Mouse (Mus musculus): ENCODE measurements at regions not wholly inside any gene's neighbourhood (a gene's known extent, or its start where the extent isn't known, plus 50 kb on each side); places are given as distances from the start of the nearest gene placed in this dataset.
"Not testable (repeated sequence)": the region's sequence is repeated elsewhere in the genome, so short reads cannot be mapped to it uniquely, and the experiment has no call there.

DNA sequence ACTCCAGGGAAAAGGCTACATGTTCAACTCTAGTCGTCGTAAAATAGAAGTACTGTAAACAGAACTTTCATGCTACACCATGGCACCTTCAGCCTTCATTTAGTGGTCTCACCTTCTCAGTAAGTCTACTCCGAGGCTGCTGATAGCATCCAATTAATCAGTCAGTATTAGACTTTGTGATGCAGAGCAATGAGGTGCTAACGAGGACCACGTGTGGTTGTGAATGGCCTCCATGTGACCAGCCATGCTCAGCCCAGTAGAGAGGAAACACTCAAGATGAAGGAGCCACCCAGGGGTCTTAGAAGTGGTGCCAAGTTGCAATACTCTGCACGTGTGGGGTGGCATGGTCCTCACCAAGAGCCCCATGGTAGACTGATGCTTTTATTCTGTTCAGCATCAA, 112.2 kb upstream of the Nt5e start:
- no peak for DNase-seq (ENCODE audit: low spot score in 2 of 2)

DNA sequence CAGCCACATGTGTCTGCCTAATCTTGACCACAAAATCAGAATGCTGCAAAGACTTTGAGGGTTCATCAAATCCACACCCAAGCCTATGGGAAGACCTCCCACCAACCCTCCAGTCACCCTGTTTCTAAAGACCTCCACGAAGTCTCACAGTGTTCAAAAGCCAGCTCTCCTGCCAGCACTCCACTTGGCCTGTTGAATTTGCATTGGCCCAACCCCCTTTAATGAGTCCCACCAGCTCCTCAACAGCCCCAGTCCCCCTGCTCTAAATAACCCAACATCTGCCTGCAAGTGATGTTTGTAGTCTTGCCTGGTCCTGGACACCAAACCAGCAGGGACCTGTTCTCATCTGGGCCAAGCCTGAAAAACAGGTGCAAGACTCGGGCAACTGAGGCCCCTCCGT, 106.6 kb upstream of the Nt5e start:
- no peak for DNase-seq (ENCODE audit: low spot score in 2 of 2)

DNA sequence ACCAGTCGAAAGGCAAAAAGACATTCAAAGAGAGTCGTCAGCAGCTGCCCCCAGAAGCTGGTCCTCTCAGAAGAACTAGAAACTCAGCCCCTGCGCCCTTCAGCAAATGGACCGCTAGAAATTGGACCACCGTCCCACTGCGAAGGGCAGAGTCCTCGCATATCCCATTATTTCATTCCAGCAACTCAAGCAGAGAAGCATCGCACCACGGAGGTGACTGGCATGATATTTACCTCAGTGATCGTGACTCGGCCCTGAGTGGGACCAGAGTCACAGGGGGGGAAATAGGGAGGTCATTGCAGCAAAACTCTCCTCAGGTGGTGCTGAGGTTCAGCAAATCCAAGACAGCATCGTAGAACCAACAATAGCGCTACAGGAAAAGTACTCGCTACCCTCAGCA, 105.7 kb upstream of the Nt5e start:
- DNase-seq (ENCODE audit: low spot score in 2 of 2), result no peak

DNA sequence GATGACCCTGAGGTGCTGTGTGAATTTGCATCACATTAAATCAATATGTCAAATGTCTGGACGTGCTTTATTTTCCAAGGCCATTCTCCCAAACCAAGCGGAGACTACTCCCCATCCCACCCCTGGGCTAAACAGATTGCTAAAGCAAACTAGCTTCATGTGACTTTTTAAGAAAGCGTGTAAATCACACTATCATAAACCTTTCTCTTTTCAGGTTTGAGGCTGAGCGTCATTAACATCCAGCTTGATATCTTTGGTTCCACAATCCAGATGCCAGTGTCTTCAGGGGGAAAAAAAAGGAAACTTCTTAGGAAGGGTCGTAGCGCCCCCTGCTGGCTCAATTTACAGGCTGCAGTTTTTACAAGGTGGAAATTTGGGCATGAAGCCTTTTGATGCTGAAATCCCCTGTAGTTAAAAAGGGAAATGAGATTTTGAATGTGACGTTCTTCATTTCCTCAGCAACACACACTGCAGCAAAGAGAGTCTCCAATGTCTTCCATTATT, 105.1 kb upstream of the Nt5e start:
- peak; percentile 28 to 48 for DNase-seq (ENCODE audit: low spot score in 2 of 2)

DNA sequence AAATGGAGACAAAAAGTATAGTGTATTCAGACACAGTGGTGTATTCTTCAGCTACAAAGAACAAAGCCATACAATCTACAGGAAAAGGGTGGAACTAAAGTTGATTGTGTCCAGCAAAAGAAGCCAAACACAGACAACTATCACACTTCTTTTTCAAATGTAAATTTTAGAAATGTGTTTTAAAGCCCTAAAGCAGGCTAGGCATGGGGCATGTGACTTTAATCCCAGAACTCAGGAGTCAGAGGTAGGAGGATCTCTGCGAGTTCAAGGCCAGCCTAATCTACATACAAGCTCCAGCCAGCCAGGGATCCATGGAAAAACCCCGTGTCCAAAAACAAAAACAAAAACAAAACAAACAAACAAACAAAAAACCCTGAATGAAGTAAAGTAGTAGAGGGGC, 89.9 kb upstream of the Nt5e start:
- DNase-seq (ENCODE audit: low spot score in 2 of 2), result no peak

GRCm38 (mm10) chr9:88238346-88238745, 88.7 kb upstream of the Nt5e start:
- no peak for DNase-seq (ENCODE audit: low spot score in 2 of 2)

DNA sequence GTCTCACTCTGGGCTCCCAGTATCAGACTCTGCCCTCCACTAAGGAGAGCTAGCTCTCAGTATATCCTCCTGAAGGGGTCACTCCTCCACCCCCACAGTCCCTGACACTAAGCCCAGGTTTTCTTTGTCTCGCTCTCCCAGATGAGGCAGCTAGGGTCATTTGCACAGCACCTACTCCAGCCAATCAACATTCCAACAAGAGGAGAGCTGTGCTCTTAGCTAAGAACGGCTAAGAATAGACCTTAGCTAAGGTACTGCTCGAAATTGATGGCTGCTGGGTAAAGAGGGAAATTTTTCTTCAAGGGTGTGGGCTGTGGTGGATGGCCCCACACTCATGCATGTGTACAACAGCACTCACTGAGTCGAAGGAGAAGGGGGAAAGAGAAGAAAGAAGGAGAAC, 86.3 kb upstream of the Nt5e start:
- DNase-seq (ENCODE audit: low spot score in 2 of 2), result no peak

GRCm38 (mm10) chr9:88241203-88241995, 85.6 kb upstream of the Nt5e start:
- peak; percentile 48 to 67 for DNase-seq (ENCODE audit: low spot score in 2 of 2)

DNA sequence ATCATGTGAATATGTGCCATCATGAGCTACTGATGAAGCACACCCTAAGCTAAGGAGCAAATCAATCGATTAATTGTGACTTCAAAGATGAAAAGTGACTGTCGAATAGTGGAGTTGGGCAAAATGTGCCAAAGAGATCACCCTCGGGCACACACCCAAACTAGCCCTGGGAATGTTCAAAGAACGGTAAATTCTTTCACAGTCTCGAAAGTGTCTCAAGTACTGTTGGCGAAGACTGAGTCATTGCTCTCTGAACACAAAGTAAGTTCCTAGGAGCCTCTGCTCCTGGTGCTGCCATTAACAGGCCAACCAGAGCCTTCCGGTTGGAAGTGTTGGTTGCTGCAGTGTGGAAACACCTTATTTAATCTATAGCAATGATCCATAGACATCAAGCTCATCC, 84.5 kb upstream of the Nt5e start:
- DNase-seq (ENCODE audit: low spot score in 2 of 2), result no peak

GRCm38 (mm10) chr9:88244492-88244891, 82.5 kb upstream of the Nt5e start:
- DNase-seq (ENCODE audit: low spot score in 2 of 2), result no peak

DNA sequence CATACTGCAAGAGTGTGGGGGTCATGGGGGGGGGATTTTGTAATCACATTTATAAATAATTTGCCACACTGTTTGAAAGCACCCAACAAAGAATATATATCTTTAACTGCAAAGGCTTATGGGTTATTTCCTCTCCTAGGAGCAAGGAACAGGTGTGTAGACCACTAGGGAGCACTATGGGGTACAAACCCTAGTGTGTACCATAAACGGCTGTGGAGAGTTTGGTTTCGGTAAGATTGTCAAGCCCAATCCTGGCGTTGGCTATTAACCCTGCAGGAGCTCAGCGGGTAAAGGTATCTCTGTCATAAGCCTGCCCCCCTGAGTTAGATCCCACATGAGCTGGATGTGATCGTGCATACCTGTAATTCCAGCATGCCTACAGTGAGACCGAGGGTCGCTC, 71.0 kb upstream of the Nt5e start:
- DNase-seq (ENCODE audit: low spot score in 2 of 2), result no peak

DNA sequence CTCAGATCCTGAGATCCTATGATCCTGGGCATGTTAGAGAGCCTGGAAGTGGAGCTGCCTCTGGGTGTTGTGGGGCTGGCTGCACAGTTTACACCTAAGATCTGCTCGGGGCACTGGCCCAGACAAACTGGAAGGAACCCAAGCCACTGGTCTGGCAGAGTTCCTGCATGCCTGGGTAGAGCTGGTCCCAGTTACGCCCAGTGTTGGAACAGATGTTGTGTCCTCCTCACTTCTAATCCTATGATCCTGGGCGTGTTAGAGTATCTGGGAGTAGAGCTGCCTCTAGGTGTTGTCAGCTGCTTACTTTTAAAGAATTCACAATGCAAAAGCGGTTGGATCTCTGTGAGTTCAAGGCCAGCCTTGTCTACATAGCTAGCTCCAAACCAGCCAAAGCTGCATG, 67.4 kb upstream of the Nt5e start:
- no peak for DNase-seq (ENCODE audit: low spot score in 2 of 2)

GRCm38 (mm10) chr9:88260072-88260635, 66.8 kb upstream of the Nt5e start:
- DNase-seq (ENCODE audit: low spot score in 2 of 2), result no peak

DNA sequence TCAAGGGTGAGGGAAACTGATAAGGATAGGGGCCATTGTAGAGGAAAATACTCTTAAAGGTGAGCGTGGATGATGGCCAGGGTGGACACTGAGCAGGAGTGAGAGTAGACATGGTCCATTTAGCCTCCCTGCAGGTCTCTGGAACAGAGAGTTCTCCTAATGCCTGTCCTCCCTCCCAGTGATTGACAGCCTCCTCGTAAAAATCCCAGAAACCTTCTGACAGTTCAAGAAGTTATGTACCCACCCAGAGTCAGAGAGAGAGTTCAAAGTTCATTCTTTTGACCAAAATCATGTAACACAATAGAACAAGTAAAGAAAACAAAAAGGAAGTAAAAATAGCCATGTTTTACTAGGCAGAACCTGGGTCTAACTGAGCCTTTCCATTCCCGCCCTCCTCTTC, 64.5 kb upstream of the Nt5e start:
- DNase-seq (ENCODE audit: low spot score in 2 of 2), result no peak

GRCm38 (mm10) chr9:88266346-88266745, 60.7 kb upstream of the Nt5e start:
- not testable (repeated sequence) for DNase-seq (ENCODE audit: low spot score in 2 of 2)

- no peak for DNase-seq (ENCODE audit: low spot score in 2 of 2)
These were observed 58.2 kb upstream of the Nt5e start for GRCm38 (mm10) chr9:88268811-88269210.

GRCm38 (mm10) chr9:88269216-88269615, 57.8 kb upstream of the Nt5e start:
- DNase-seq (ENCODE audit: low spot score in 2 of 2), result no peak

DNA sequence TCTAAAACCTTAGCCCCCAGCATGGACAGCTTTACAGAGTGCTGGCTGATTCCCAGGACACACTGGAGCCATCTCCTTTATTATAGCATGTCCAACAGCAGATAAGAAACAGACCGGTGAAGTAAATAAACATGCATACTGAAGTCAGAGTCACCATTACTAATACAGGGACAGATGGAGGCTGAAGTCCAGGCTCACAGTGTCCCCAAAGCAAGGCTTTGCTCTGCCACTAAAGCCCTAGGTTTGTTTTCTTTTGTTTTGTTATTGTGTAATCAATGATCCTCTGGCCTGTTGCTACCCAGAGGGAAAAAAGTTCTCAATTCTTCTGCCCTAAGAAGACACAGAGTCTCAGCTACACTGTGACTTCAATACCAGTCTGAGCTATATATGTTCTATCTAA, 56.2 kb upstream of the Nt5e start:
- DNase-seq (ENCODE audit: low spot score in 2 of 2), result no peak

- no peak for DNase-seq (ENCODE audit: low spot score in 2 of 2)
These were observed 53.7 kb upstream of the Nt5e start for GRCm38 (mm10) chr9:88273304-88273703.

DNA sequence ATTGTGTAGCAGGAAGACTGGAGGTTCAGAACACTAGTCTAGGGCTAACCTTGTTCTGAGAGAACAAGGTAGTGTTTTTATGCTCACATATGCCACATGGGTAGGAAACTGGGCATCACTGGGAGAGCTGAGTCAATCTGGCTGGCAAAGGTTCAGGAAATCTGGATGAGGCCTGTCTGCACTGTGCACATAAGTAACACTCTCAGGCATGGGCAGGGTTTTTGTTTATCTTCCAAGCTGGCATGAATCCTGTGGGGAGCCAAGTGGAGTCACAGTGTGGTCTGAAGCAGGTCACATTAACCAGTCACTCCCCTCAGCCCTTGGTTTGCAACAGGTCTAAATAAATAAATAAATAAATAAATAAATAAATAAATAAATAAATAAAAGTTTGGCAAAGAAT, 53.0 kb upstream of the Nt5e start:
- no peak for DNase-seq (ENCODE audit: low spot score in 2 of 2)

GRCm38 (mm10) chr9:88274681-88275336, 52.2 kb upstream of the Nt5e start:
- DNase-seq (ENCODE audit: low spot score in 2 of 2), result no peak

- no peak for DNase-seq (ENCODE audit: low spot score in 2 of 2)
These were observed 50.9 kb upstream of the Nt5e start for GRCm38 (mm10) chr9:88276023-88276568.
